Mouse (Mus musculus) cerebellum, adult 18-20 months (tissue): Measurements from ENCODE around the gene Gm20388.

ENCODE experiments used
- DNase-seq, 2 experiments: peaks; one replicate each; pipeline ENCODE4 v3.0.0; 2021

Gene Gm20388

GRCm38 (mm10) chr8:120580336-120581000, 669.8 kb downstream of the Gm20388 start:
- DNase-seq, result no peak

- no peak for DNase-seq
Measured at GRCm38 (mm10) chr8:120581329-120581728, 670.7 kb downstream of the Gm20388 start.

GRCm38 (mm10) chr8:120581811-120582210, 671.2 kb downstream of the Gm20388 start:
- no peak for DNase-seq

GRCm38 (mm10) chr8:120585521-120585920, 674.9 kb downstream of the Gm20388 start:
- DNase-seq, result no peak

GRCm38 (mm10) chr8:120588908-120589771, 678.5 kb downstream of the Gm20388 start, which contains the start of gene Gins2:
TSS of gene Gins2 (minus strand) at chr8:120589304.
- peak; percentile 98 to 99 for DNase-seq

GRCm38 (mm10) chr8:120589921-120590320, 679.3 kb downstream of the Gm20388 start:
- DNase-seq, result peak in 1 of 2 experiments; percentile 62

- peak; percentile 46 to 52 for DNase-seq
Measured at GRCm38 (mm10) chr8:120591587-120592292, 681.1 kb downstream of the Gm20388 start.

- no peak for DNase-seq
Measured at GRCm38 (mm10) chr8:120594571-120594970, 683.9 kb downstream of the Gm20388 start.

- peak; percentile 61 to 73 for DNase-seq
Measured at GRCm38 (mm10) chr8:120595963-120596362, 685.3 kb downstream of the Gm20388 start.

- peak; percentile 62 to 65 for DNase-seq
Measured at GRCm38 (mm10) chr8:120598579-120598978, 687.9 kb downstream of the Gm20388 start.

GRCm38 (mm10) chr8:120599504-120599903, 688.9 kb downstream of the Gm20388 start:
- peak; percentile 77 to 90 for DNase-seq

- DNase-seq, result no peak
Measured at GRCm38 (mm10) chr8:120602672-120603071, 692.0 kb downstream of the Gm20388 start.

- no peak for DNase-seq
Measured at GRCm38 (mm10) chr8:120607460-120607859, 696.8 kb downstream of the Gm20388 start.

- peak; percentile 80 to 84 for DNase-seq
Measured at GRCm38 (mm10) chr8:120607885-120608284, 697.2 kb downstream of the Gm20388 start.

GRCm38 (mm10) chr8:120610824-120611223, 700.2 kb downstream of the Gm20388 start:
- no peak for DNase-seq

- DNase-seq, result no peak
Measured at GRCm38 (mm10) chr8:120614491-120614890, 703.9 kb downstream of the Gm20388 start.

- no peak for DNase-seq
Measured at GRCm38 (mm10) chr8:120616663-120617626, 706.3 kb downstream of the Gm20388 start.

- DNase-seq, result peak; percentile 63 to 76
Measured at GRCm38 (mm10) chr8:120618110-120618509, 707.5 kb downstream of the Gm20388 start.

GRCm38 (mm10) chr8:120619235-120620180, 708.9 kb downstream of the Gm20388 start:
- peak in 1 of 2 experiments; percentile 23 for DNase-seq

GRCm38 (mm10) chr8:120620441-120620840, 709.8 kb downstream of the Gm20388 start:
- DNase-seq, result no peak

- DNase-seq, result no peak
Measured at GRCm38 (mm10) chr8:120622161-120622560, 711.5 kb downstream of the Gm20388 start.
